ENCODE assay signal across 24 mouse cellular contexts in the genomic region with DNA sequence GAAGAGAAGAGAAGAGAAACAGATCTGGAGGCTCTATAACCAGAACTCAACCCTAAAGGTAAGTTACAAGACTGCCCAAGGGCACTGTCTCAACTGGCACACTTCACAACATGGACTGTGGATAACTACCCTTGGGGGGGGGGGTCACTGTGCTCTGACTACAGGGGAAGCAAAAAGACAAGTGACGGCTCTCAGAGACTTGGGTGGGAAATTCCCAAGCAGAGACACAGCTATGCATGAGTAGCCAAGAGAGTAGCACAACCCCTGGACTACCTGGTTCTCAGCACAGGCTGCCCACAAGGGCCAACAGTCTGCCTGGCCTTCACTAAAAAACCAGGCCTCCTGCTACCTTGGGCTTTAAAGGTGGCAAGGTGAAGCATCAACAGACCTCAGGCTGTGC.
DNase-seq lines count a peak whose midpoint lies in the region; ATAC-seq and TF ChIP-seq lines count a peak whose summit lies in the region.
"Had no signal": no experiment of that assay in that cellular context is flagged by ENCODE, and none has a peak within 500 bp of the region (broad histone marks: within the 10 kb centered on the region; RNA-seq: fewer than 3 reads in every experiment).

No protein-coding gene starts in this region.

- TF ChIP-seq EP300 in CH12.LX (IDR thresholded peaks at IDR 0.05; ENCODE audit: low read length) = peak; percentile 82

- TF ChIP-seq CTCF in CH12.LX (conservative IDR thresholded peaks at IDR 0.05 in 1 of 2, IDR thresholded peaks at IDR 0.05 in 1 of 2; ENCODE audit: low read depth in 2 of 2, low read length in 2 of 2) = no peak; a peak in 1 of 4 replicates

- peaks cover 31% of the 10 kb centered on the region; the same call in 1 of the 2 replicates for H3K27me3 ChIP-seq in midbrain, embryonic 10.5 days (ENCODE audit: low read depth, poor library complexity, severe bottlenecking)
- no peaks in the 10 kb centered on the region for H3K27me3 ChIP-seq in midbrain, embryonic 16.5 days (ENCODE audit: control insufficient read depth, insufficient read depth, low read depth, low read length)
- H3K27me3 ChIP-seq in CH12.LX (replicated peaks) = no peaks in the 10 kb centered on the region
- H3K27me3 ChIP-seq in limb, embryonic 10.5 days (ENCODE audit: low read depth, poor library complexity, severe bottlenecking) = peaks cover 49% of the 10 kb centered on the region
- no peaks in the 10 kb centered on the region for H3K27me3 ChIP-seq in hindbrain, embryonic 11.5 days (ENCODE audit: control insufficient read depth, insufficient read depth, low read length)
- H3K27me3 ChIP-seq: hindbrain, embryonic 15.5 days had no signal

- no peak for DNase-seq in midbrain, embryonic 10.5 days (ENCODE audit: low spot score)
- DNase-seq in A20 (ENCODE audit: low read depth, low spot score) (peak; percentile 76), CH12.LX (ENCODE audit: extremely low read depth) (peak; percentile 67)
- DNase-seq in limb, embryonic 10.5 days (ENCODE audit: low spot score) = no peak
- no peak for DNase-seq in hindbrain, embryonic 11.5 days (ENCODE audit: low spot score)
- DNase-seq: adrenal gland, postnatal 10 days; adrenal gland, postnatal 36 days; cerebellum, adult 18-20 months; cerebellum, postnatal 14 days; gastrocnemius, postnatal 10 days; gastrocnemius, postnatal 36 days; heart, adult 2 months; heart, postnatal 14 days; heart, postnatal 4 days had no signal

- H3K36me3 ChIP-seq in midbrain, embryonic 10.5 days = no peaks in the 10 kb centered on the region
- no peaks in the 10 kb centered on the region for H3K36me3 ChIP-seq in midbrain, embryonic 16.5 days (ENCODE audit: control insufficient read depth, insufficient read depth, low read length)
- no peaks in the 10 kb centered on the region for H3K36me3 ChIP-seq in CH12.LX (replicated peaks in 1 of 2; ENCODE audit: control insufficient read depth in 1 of 2, insufficient read depth in 1 of 2, low read length in 1 of 2)
- H3K36me3 ChIP-seq in limb, embryonic 10.5 days = no peaks in the 10 kb centered on the region
- no peaks in the 10 kb centered on the region for H3K36me3 ChIP-seq in hindbrain, embryonic 11.5 days (ENCODE audit: control insufficient read depth, insufficient read depth, low read length)
- H3K36me3 ChIP-seq: forebrain, embryonic 10.5 days; heart, embryonic 10.5 days; heart, embryonic 13.5 days; hindbrain, embryonic 12.5 days; hindbrain, embryonic 15.5 days had no signal

- no peak overlapping the region for H3K4me2 ChIP-seq in midbrain, embryonic 16.5 days (ENCODE audit: low read length)
- H3K4me2 ChIP-seq in CH12.LX (ENCODE audit: insufficient read depth, low read depth, poor library complexity, severe bottlenecking) = peak overlapping the region; percentile 23; the same call in 1 of the 2 replicates
- no peak overlapping the region for H3K4me2 ChIP-seq in hindbrain, embryonic 11.5 days (replicated peaks; ENCODE audit: low read depth, low read length)
- H3K4me2 ChIP-seq: forebrain, embryonic 13.5 days; heart, embryonic 13.5 days; hindbrain, embryonic 12.5 days; hindbrain, embryonic 15.5 days had no signal

- no peak; the same call in 1 of the 2 replicates for TF ChIP-seq RAD21 in CH12.LX (IDR thresholded peaks at IDR 0.05; ENCODE audit: low read depth, low read length)

- H3K4me1 ChIP-seq in midbrain, embryonic 10.5 days = peaks cover 35% of the 10 kb centered on the region
- H3K4me1 ChIP-seq in midbrain, embryonic 16.5 days (ENCODE audit: control insufficient read depth, insufficient read depth, low read length) = peaks cover 15% of the 10 kb centered on the region
- peaks cover 36 to 68% of the 10 kb centered on the region in 2 experiments for H3K4me1 ChIP-seq in CH12.LX (ENCODE audit: control insufficient read depth in 1 of 2, insufficient read depth in 2 of 2)
- H3K4me1 ChIP-seq in limb, embryonic 10.5 days = peaks cover 27% of the 10 kb centered on the region
- peaks cover 7% of the 10 kb centered on the region for H3K4me1 ChIP-seq in hindbrain, embryonic 11.5 days (replicated peaks; ENCODE audit: control insufficient read depth, insufficient read depth, low read length)

- H3K79me2 ChIP-seq in CH12.LX (replicated peaks; ENCODE audit: control insufficient read depth, extremely low read depth, insufficient read depth, poor library complexity, severe bottlenecking) = no peaks in the 10 kb centered on the region

- 83% methylated on average over 1 of the region's 1 CpGs for WGBS in midbrain, embryonic 10.5 days
- 94% methylated on average over 1 of the region's 1 CpGs for WGBS in midbrain, embryonic 16.5 days
- WGBS in limb, embryonic 10.5 days = 80% methylated on average over 1 of the region's 1 CpGs
- WGBS in hindbrain, embryonic 11.5 days = 100% methylated on average over 1 of the region's 1 CpGs

- dilution Hi-C loops in CH12.LX (cut with MboI; ENCODE audit: extremely low pct_ligation_motif_present, extremely low pct_unique_long_range_greater_than_20kb, low sequenced_read_pairs) = no loop called here

- no peak for TF ChIP-seq POLR2A in CH12.LX (IDR thresholded peaks at IDR 0.05; ENCODE audit: low read depth, low read length)

- H3K4me3 ChIP-seq in midbrain, embryonic 10.5 days = no peak overlapping the region
- H3K4me3 ChIP-seq in midbrain, embryonic 16.5 days (ENCODE audit: low read depth, low read length) = no peak overlapping the region
- H3K4me3 ChIP-seq in CH12.LX (replicated peaks in 1 of 3; ENCODE audit: low read depth in 2 of 3, low read length in 2 of 3, poor library complexity in 1 of 3) = no peak overlapping the region
- no peak overlapping the region for H3K4me3 ChIP-seq in limb, embryonic 10.5 days
- H3K4me3 ChIP-seq in hindbrain, embryonic 11.5 days (ENCODE audit: low read depth, low read length) = no peak overlapping the region
- H3K4me3 ChIP-seq: forebrain, embryonic 10.5 days; forebrain, embryonic 13.5 days; heart, adult 2 months; heart, embryonic 10.5 days; heart, embryonic 13.5 days; hindbrain, embryonic 12.5 days; hindbrain, embryonic 15.5 days had no signal

- no peak overlapping the region for H3K9ac ChIP-seq in midbrain, embryonic 16.5 days (ENCODE audit: low read depth, low read length)
- no peak overlapping the region for H3K9ac ChIP-seq in CH12.LX (ENCODE audit: insufficient read depth, low read depth)
- H3K9ac ChIP-seq in hindbrain, embryonic 11.5 days (ENCODE audit: low read depth, low read length) = no peak overlapping the region
- H3K9ac ChIP-seq: forebrain, embryonic 13.5 days; heart, embryonic 13.5 days; hindbrain, embryonic 12.5 days; hindbrain, embryonic 15.5 days had no signal

- H3K9me3 ChIP-seq in midbrain, embryonic 10.5 days (replicated peaks) = 0 out of 2 replicates have a peak, but pooled peaks cover 6% of the 10 kb centered on the region
- no peaks in the 10 kb centered on the region for H3K9me3 ChIP-seq in midbrain, embryonic 16.5 days (replicated peaks; ENCODE audit: control insufficient read depth, low read length, poor library complexity, severe bottlenecking)
- peaks cover 8% of the 10 kb centered on the region for H3K9me3 ChIP-seq in CH12.LX (replicated peaks; ENCODE audit: low read length)
- H3K9me3 ChIP-seq in limb, embryonic 10.5 days (replicated peaks) = no peaks in the 10 kb centered on the region
- no peaks in the 10 kb centered on the region for H3K9me3 ChIP-seq in hindbrain, embryonic 11.5 days (ENCODE audit: control insufficient read depth, low read length)
- H3K9me3 ChIP-seq: forebrain, embryonic 13.5 days; heart, embryonic 13.5 days; hindbrain, embryonic 15.5 days had no signal

- no peak for ATAC-seq in midbrain, embryonic 16.5 days
- peak; percentile 22; the same call in 1 of the 2 replicates for ATAC-seq in neutrophil, adult 5-6 weeks (ENCODE audit: extremely low read depth, insufficient number of reproducible peaks, low FRiP score, poor library complexity, severe bottlenecking)
- ATAC-seq in hindbrain, embryonic 11.5 days (ENCODE audit: low FRiP score) = no peak
- ATAC-seq: activated CD4-positive, CD25-positive, alpha-beta regulatory T cell, adult 4 months; forebrain, embryonic 13.5 days; forebrain, embryonic 16.5 days had no signal

- in situ Hi-C loops in CH12.LX (cut with MboI; ENCODE audit: low pct_ligation_motif_present, low pct_unique_long_range_greater_than_20kb, low sequenced_read_pairs) = no loop called here

- 0 out of 2 replicates have a peak overlapping the region, but pooled peaks have one; percentile 38 for H3K27ac ChIP-seq in midbrain, embryonic 10.5 days (replicated peaks)
- no peak overlapping the region for H3K27ac ChIP-seq in midbrain, embryonic 16.5 days (ENCODE audit: low read length)
- peak overlapping the region; percentile 50; the same call in 1 of the 2 replicates for H3K27ac ChIP-seq in CH12.LX (ENCODE audit: insufficient read depth, low read depth)
- no peak overlapping the region for H3K27ac ChIP-seq in limb, embryonic 10.5 days
- H3K27ac ChIP-seq in hindbrain, embryonic 11.5 days (ENCODE audit: low read depth, low read length) = no peak overlapping the region
- H3K27ac ChIP-seq: forebrain, embryonic 10.5 days; forebrain, embryonic 13.5 days; heart, adult 2 months; heart, embryonic 10.5 days; heart, embryonic 13.5 days; hindbrain, embryonic 12.5 days; hindbrain, embryonic 15.5 days had no signal

TF ChIP-seq in CH12.LX, 34 proteins besides CTCF, POLR2A, EP300 and RAD21 (continues in another document):
- TF ChIP-seq CHD1 (IDR thresholded peaks at IDR 0.05; ENCODE audit: low read depth, low read length) (no peak), MAFK (IDR thresholded peaks at IDR 0.05; ENCODE audit: insufficient replicate concordance, low read length) (no peak), MAX (IDR thresholded peaks at IDR 0.05; ENCODE audit: low read length) (peak; percentile 23; the same call in 1 of the 2 replicates), ZKSCAN1 (IDR thresholded peaks at IDR 0.05; ENCODE audit: borderline replicate concordance, low read depth, low read length) (no peak), SMC3 (IDR thresholded peaks at IDR 0.05; ENCODE audit: low read depth, low read length) (peak; percentile 25), GABPA (IDR thresholded peaks at IDR 0.05; ENCODE audit: insufficient replicate concordance, low read depth, low read length) (no peak), BHLHE40 (IDR thresholded peaks at IDR 0.05; ENCODE audit: low read depth, low read length) (peak; percentile 64), JUN (IDR thresholded peaks at IDR 0.05; ENCODE audit: insufficient read depth, low read depth, low read length) (no peak), MXI1 (IDR thresholded peaks at IDR 0.05; ENCODE audit: low read depth, low read length) (0 out of 2 replicates have a peak, but pooled peaks have one; percentile 27), MAZ (IDR thresholded peaks at IDR 0.05; ENCODE audit: low read depth, low read length) (peak; percentile 89), TBP (conservative IDR thresholded peaks at IDR 0.05; ENCODE audit: low read depth, low read length) (no peak), PAX5 (IDR thresholded peaks at IDR 0.05; ENCODE audit: low read length) (no peak), SIN3A (IDR thresholded peaks at IDR 0.05; ENCODE audit: low read length) (peak; percentile 44; the same call in 1 of the 2 replicates), JUND (conservative IDR thresholded peaks at IDR 0.05; ENCODE audit: low read depth, low read length) (no peak), USF1 (IDR thresholded peaks at IDR 0.05; ENCODE audit: low read depth, low read length) (no peak), KAT2A (IDR thresholded peaks at IDR 0.05; ENCODE audit: insufficient replicate concordance, low read length) (no peak)

Comparison
In these comparisons a context has a peak if more than half of its experiments do, and no peak if none do; other contexts are left out.
1. H3K27ac ChIP-seq: peak in midbrain, embryonic 10.5 days (single experiment) and CH12.LX (single experiment); none in midbrain, embryonic 16.5 days (single experiment), limb, embryonic 10.5 days (single experiment) and hindbrain, embryonic 11.5 days (single experiment).
2. DNase-seq: peak in A20 (single experiment) and CH12.LX (single experiment); none in midbrain, embryonic 10.5 days (single experiment), limb, embryonic 10.5 days (single experiment) and hindbrain, embryonic 11.5 days (single experiment).